Mouse (Mus musculus) MEL (cell line): Measurements from ENCODE around the gene Bace1. TPM values are rescaled to one million over a fixed set of nuclear protein-coding genes. Genes with fewer than 3 reads are reported as not detected.

Source experiments
- DNase-seq: peaks from one replicate; pipeline ENCODE4 v3.0.0; 2011; ENCODE audit warnings: low read depth, low spot score
- H3K27ac ChIP-seq: 2 replicates; pipeline ENCODE4 v1.5.1; 2012; ENCODE audit warnings: low read depth, mild to moderate bottlenecking, control low read depth, low read length, moderate library complexity; ENCODE audit not compliant: control insufficient read depth
- H3K27me3 ChIP-seq, 2 experiments: fragments of 150-350 bp in 1 of 2; sonication (generic) in 1 of 2; 2 replicates each; pipeline ENCODE4 v1.6.1; 2012; ENCODE audit warnings: low read length in 2 of 2, mild to moderate bottlenecking in 2 of 2, improper control_type of control experiment in 1 of 2, moderate library complexity in 1 of 2; ENCODE audit not compliant: insufficient read depth in 2 of 2, control insufficient read depth in 1 of 2
- H3K36me3 ChIP-seq, 2 experiments: 2 replicates each; pipeline ENCODE4 v1.6.1; 2012 to 2014; ENCODE audit warnings: low read length in 2 of 2, improper control_type of control experiment in 1 of 2, inconsistent platforms in 1 of 2, mild to moderate bottlenecking in 1 of 2; ENCODE audit not compliant: insufficient read depth in 2 of 2, control insufficient read depth in 1 of 2
- H3K4me1 ChIP-seq, 2 experiments: fragments of 150-350 bp in 1 of 2; sonication (generic) in 1 of 2; 2 replicates each; pipeline ENCODE4 v1.6.1; 2012; ENCODE audit warnings: low read length in 2 of 2, improper control_type of control experiment in 1 of 2, mild to moderate bottlenecking in 1 of 2; ENCODE audit not compliant: insufficient read depth in 2 of 2, control insufficient read depth in 1 of 2
- H3K4me3 ChIP-seq, 2 experiments: fragments of 150-350 bp in 1 of 2; sonication (generic) in 1 of 2; 2 replicates each; pipeline ENCODE4 v1.5.1; 2012; ENCODE audit warnings: low read depth in 2 of 2, low read length in 2 of 2, mild to moderate bottlenecking in 2 of 2, moderate library complexity in 2 of 2, control low read depth in 1 of 2, improper control_type of control experiment in 1 of 2; ENCODE audit not compliant: control insufficient read depth in 1 of 2, insufficient read depth in 1 of 2
- H3K79me2 ChIP-seq: 2 replicates; pipeline ENCODE4 v1.6.1; 2012; ENCODE audit warnings: mild to moderate bottlenecking, low read length, moderate library complexity; ENCODE audit not compliant: control insufficient read depth, poor library complexity, insufficient read depth
- H3K9ac ChIP-seq: 2 replicates; pipeline ENCODE4 v1.6.1; 2012; ENCODE audit warnings: low read depth, mild to moderate bottlenecking, control low read depth, low read length, moderate library complexity; ENCODE audit not compliant: control insufficient read depth, poor library complexity, severe bottlenecking
- H3K9me3 ChIP-seq: fragments of 150-350 bp; sonication (generic); replicated peaks from 2 replicates; pipeline ENCODE4 v1.6.1; 2012; ENCODE audit warnings: mild to moderate bottlenecking, low read length, improper control_type of control experiment, moderate library complexity; ENCODE audit not compliant: insufficient read depth
- CHD1 ChIP-seq: IDR thresholded peaks from 2 replicates; pipeline ENCODE4 v1.6.1; 2012; ENCODE audit warnings: low read depth, mild to moderate bottlenecking, inconsistent platforms, low read length, improper control_type of control experiment
- CHD2 ChIP-seq: IDR thresholded peaks from 2 replicates; pipeline ENCODE4 v1.6.1; 2011; ENCODE audit warnings: low read length, improper control_type of control experiment
- E2F4 ChIP-seq: IDR thresholded peaks from 2 replicates; pipeline ENCODE4 v1.6.1; 2011; ENCODE audit warnings: low read depth, low read length, improper control_type of control experiment, borderline replicate concordance
- EP300 ChIP-seq, 2 experiments: IDR thresholded peaks; 2 replicates each; pipeline ENCODE4 v1.6.1; 2011; ENCODE audit warnings: improper control_type of control experiment in 2 of 2, low read length in 2 of 2, low read depth in 1 of 2, mild to moderate bottlenecking in 1 of 2
- GABPA ChIP-seq: IDR thresholded peaks from 2 replicates; pipeline ENCODE4 v1.6.1; 2012; ENCODE audit warnings: low read depth, mild to moderate bottlenecking, inconsistent platforms, low read length, improper control_type of control experiment, moderate library complexity
- JUND ChIP-seq: IDR thresholded peaks from 2 replicates; pipeline ENCODE4 v1.6.1; 2011; ENCODE audit warnings: low read depth, mild to moderate bottlenecking, improper control_type of control experiment, low read length
- KAT2A ChIP-seq: conservative IDR thresholded peaks from 2 replicates; pipeline ENCODE4 v1.6.1; 2012; ENCODE audit warnings: low read depth, low read length, improper control_type of control experiment, inconsistent platforms
- MAFK ChIP-seq: IDR thresholded peaks from 2 replicates; pipeline ENCODE4 v1.6.1; 2011; ENCODE audit warnings: low read depth, mild to moderate bottlenecking, low read length, improper control_type of control experiment, borderline replicate concordance
- MAZ ChIP-seq: IDR thresholded peaks from 2 replicates; pipeline ENCODE4 v1.6.1; 2012; ENCODE audit warnings: low read depth, mild to moderate bottlenecking, inconsistent platforms, low read length, improper control_type of control experiment
- MYC ChIP-seq: IDR thresholded peaks from 2 replicates; pipeline ENCODE4 v1.6.1; 2011; ENCODE audit warnings: low read depth, mild to moderate bottlenecking, low read length, improper control_type of control experiment, moderate library complexity
- NRF1 ChIP-seq: IDR thresholded peaks from 2 replicates; pipeline ENCODE4 v1.6.1; 2014; ENCODE audit warnings: low read depth, mild to moderate bottlenecking, inconsistent platforms, low read length, improper control_type of control experiment, moderate library complexity; ENCODE audit not compliant: poor library complexity, insufficient read depth, severe bottlenecking
- POLR2AphosphoS5 ChIP-seq: IDR thresholded peaks from 2 replicates; pipeline ENCODE4 v1.6.1; 2012; ENCODE audit warnings: low read depth, borderline replicate concordance, mild to moderate bottlenecking, inconsistent platforms, low read length, moderate library complexity, mixed read lengths
- RAD21 ChIP-seq: IDR thresholded peaks from 2 replicates; pipeline ENCODE4 v1.6.1; 2011; ENCODE audit warnings: mild to moderate bottlenecking, low read depth, low read length, improper control_type of control experiment
- TAL1 ChIP-seq: IDR thresholded peaks from 2 replicates; pipeline ENCODE4 v1.6.1; 2012; ENCODE audit warnings: mild to moderate bottlenecking, inconsistent platforms, low read length, moderate library complexity, mixed read lengths
- TCF12 ChIP-seq: IDR thresholded peaks from 2 replicates; pipeline ENCODE4 v1.6.1; 2014; ENCODE audit warnings: low read depth, mild to moderate bottlenecking, inconsistent platforms, low read length, improper control_type of control experiment, moderate library complexity
- USF1 ChIP-seq: IDR thresholded peaks from 2 replicates; pipeline ENCODE4 v1.6.1; 2014; ENCODE audit warnings: low read depth, mild to moderate bottlenecking, inconsistent platforms, low read length, improper control_type of control experiment, moderate library complexity
- USF2 ChIP-seq, 2 experiments: IDR thresholded peaks; 2 replicates each; pipeline ENCODE4 v1.6.1; 2011 to 2012; ENCODE audit warnings: improper control_type of control experiment in 2 of 2, low read length in 2 of 2, borderline replicate concordance in 1 of 2, inconsistent platforms in 1 of 2, low read depth in 1 of 2, mild to moderate bottlenecking in 1 of 2; ENCODE audit not compliant: insufficient read depth in 1 of 2
- polyA plus RNA-seq, 2 experiments: library from polyadenylated mRNA; stranded (reverse) in 1 of 2; unstranded in 1 of 2; fragments of >175 nt in 1 of 2; fragments of >200 nt in 1 of 2; gene quantifications; 2 replicates each; pipeline versions ENCODE4 v1.2.1 to v1.2.4; 2012; ENCODE audit warnings: low replicate concordance in 2 of 2, low read depth in 1 of 2; ENCODE audit not compliant: insufficient read length in 2 of 2, insufficient read depth in 1 of 2, missing spikeins in 1 of 2
- total RNA-seq: library from RNA; depleted of rRNA; stranded (reverse); fragments of 300-350 nt; gene quantifications from 2 replicates; pipeline ENCODE4 v1.2.3, GENCODE M21; 2012

Gene Bace1
- total and polyA plus RNA-seq, 3 experiments, result 0.27 to 4.0 TPM; not detected in 1

DNA sequence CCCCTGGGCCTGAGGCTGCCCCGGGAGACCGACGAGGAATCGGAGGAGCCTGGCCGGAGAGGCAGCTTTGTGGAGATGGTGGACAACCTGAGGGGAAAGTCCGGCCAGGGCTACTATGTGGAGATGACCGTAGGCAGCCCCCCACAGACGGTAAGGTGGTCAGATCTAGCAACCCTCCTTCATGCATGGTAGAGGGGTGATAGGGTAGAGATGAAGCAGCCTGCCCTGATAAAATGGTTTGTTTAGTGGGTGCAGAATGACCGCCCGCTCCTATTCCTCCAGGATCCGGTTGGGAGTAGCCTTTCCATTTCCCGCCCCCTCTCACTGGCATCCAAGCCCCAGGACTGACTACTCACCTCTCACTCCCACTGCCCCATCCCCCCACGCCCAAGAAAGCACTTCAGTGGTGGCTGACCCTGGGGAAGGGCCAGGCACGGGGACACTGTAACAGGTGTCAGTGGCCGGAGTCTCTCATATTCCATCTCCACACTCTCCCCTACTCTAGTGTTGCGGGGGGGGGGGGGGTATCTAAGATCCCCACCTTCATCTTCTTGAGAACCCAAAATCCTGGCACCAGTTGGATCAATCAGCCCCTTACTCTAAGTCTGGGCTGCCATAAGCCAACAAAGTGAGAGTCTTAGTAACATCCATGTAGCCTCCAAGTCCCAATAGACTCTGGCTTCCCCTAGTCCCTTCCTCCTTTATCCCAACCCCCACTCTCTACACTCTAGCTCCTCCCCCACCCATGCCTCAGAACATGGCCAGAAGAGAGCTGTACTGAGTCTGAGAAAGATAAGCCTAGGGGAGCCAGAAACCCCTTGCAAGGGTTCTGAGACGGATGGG is 980 bp downstream of the Bace1 start:
- H3K27ac ChIP-seq, result no peak overlapping the region
- H3K9me3 ChIP-seq, result no peaks in the 10 kb centered on the region
- TF ChIP-seq USF2 (IDR thresholded peaks at IDR 0.05; ENCODE audit: borderline replicate concordance in 1 of 2, insufficient read depth in 1 of 2, low read depth in 1 of 2, low read length in 2 of 2), result no peak
- TF ChIP-seq MAZ, result no peak
- no peak for TF ChIP-seq MAFK
- no peak for TF ChIP-seq CHD1
- no peak for TF ChIP-seq NRF1
- TF ChIP-seq USF1, result no peak
- DNase-seq, result no peak
- no peaks in the 10 kb centered on the region for H3K36me3 ChIP-seq
- peaks cover 0 to 2% of the 10 kb centered on the region in 2 experiments; a peak in 2 of 4 replicates for H3K27me3 ChIP-seq
- H3K4me3 ChIP-seq, result no peak overlapping the region
- no peak overlapping the region for H3K9ac ChIP-seq
- no peaks in the 10 kb centered on the region for H3K4me1 ChIP-seq
- H3K79me2 ChIP-seq, result no peaks in the 10 kb centered on the region

DNA sequence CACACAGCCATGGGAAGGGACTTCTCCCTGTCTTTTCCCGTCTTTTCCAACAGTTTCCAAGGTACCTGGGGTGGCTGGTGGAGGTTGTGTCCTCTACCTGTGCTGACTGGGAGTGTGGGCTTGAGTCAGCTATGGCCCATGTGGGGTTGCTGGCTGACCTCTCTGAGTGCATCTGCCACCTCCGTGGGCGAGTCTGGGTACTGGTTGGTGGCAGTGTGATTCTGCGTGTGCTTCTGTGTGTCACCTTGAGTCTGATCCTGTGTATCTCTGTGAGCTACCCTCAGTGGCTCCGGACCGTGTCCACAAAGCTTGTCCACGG is 1.6 kb downstream of the Bace1 start:
- TF ChIP-seq TAL1 (no peak), GABPA (no peak), JUND (no peak), POLR2AphosphoS5 (no peak), CHD2 (no peak), NRF1 (no peak), TCF12 (no peak), MYC (no peak), KAT2A (no peak), E2F4 (no peak), EP300 (IDR thresholded peaks at IDR 0.05; ENCODE audit: low read depth in 1 of 2, low read length in 2 of 2) (no peak), USF2 (IDR thresholded peaks at IDR 0.05; ENCODE audit: borderline replicate concordance in 1 of 2, insufficient read depth in 1 of 2, low read depth in 1 of 2, low read length in 2 of 2) (no peak), RAD21 (no peak)
- no peak overlapping the region for H3K9ac ChIP-seq
- no peaks in the 10 kb centered on the region for H3K79me2 ChIP-seq
- H3K4me3 ChIP-seq, result no peak overlapping the region
- H3K36me3 ChIP-seq, result no peaks in the 10 kb centered on the region
- H3K27me3 ChIP-seq, result peaks cover 0 to 2% of the 10 kb centered on the region in 2 experiments; a peak in 2 of 4 replicates
- no peaks in the 10 kb centered on the region for H3K9me3 ChIP-seq
- H3K27ac ChIP-seq, result no peak overlapping the region
- no peak for DNase-seq
- H3K4me1 ChIP-seq, result no peaks in the 10 kb centered on the region
